Mouse (Mus musculus): ENCODE results near the gene Aox4. TPM values are rescaled to one million over a fixed set of nuclear protein-coding genes. Genes with fewer than 3 reads are reported as not detected.

The Aox4 gene
- total and polyA plus RNA-seq, 3 experiments: 0.05 to 0.27 TPM; not detected in 1

DNA sequence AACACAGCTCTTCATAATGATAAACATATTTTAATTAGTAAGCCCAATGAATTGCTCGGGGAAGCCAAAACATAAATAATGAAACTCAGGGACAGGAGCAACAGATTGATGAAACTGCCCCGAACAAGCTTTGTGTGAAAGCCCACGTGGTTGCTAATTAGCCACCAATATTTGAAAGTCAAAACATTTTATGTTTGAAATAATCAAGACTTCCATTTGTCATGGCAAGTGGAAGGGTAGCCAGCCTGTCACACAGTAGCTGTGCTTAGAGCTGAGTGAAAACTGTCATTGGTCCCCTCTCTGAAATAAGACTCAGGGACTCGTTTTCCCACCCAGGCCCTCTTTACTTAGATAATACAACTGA lies 71.4 kb downstream of the Aox4 start:
- in situ Hi-C loops (cut with MboI; ENCODE audit: low pct_ligation_motif_present, low pct_unique_long_range_greater_than_20kb, low sequenced_read_pairs) (loop anchor here (25.0 kb wide), 1 partner anchor 406 kb away; the partner anchor contains the start of gene Als2cr12), dilution Hi-C loops (cut with MboI; ENCODE audit: extremely low pct_ligation_motif_present, extremely low pct_unique_long_range_greater_than_20kb, low sequenced_read_pairs) (no loop called here)
- no peak for DNase-seq (ENCODE audit: extremely low read depth)
- no peak for TF ChIP-seq EP300 (IDR thresholded peaks at IDR 0.05; ENCODE audit: low read length)
- no peak for TF ChIP-seq UBTF (IDR thresholded peaks at IDR 0.05; ENCODE audit: low read depth, low read length)
- no peak for TF ChIP-seq POLR2AphosphoS2 (IDR thresholded peaks at IDR 0.05; ENCODE audit: low read depth, low read length)
- TF ChIP-seq SIN3A (IDR thresholded peaks at IDR 0.05; ENCODE audit: low read length): no peak
- no peak for TF ChIP-seq USF2 (conservative IDR thresholded peaks at IDR 0.05; ENCODE audit: low read depth, low read length)
- no peak for TF ChIP-seq MXI1 (IDR thresholded peaks at IDR 0.05; ENCODE audit: low read depth, low read length)
- TF ChIP-seq JUN (IDR thresholded peaks at IDR 0.05; ENCODE audit: insufficient read depth, low read depth, low read length): no peak
- no peak for TF ChIP-seq MAX (IDR thresholded peaks at IDR 0.05; ENCODE audit: low read length)
- no peak for TF ChIP-seq CHD2 (IDR thresholded peaks at IDR 0.05; ENCODE audit: low read length)
- no peak for TF ChIP-seq ZNF384 (IDR thresholded peaks at IDR 0.05; ENCODE audit: low read depth, low read length)
- no peak for TF ChIP-seq GABPA (IDR thresholded peaks at IDR 0.05; ENCODE audit: insufficient replicate concordance, low read depth, low read length)
- TF ChIP-seq TBP (conservative IDR thresholded peaks at IDR 0.05; ENCODE audit: low read depth, low read length): no peak
- TF ChIP-seq USF1 (IDR thresholded peaks at IDR 0.05; ENCODE audit: low read depth, low read length): no peak
- no peak for TF ChIP-seq IRF4 (IDR thresholded peaks at IDR 0.05; ENCODE audit: low read depth, low read length)
- no peak for TF ChIP-seq ELF1 (IDR thresholded peaks at IDR 0.05; ENCODE audit: low read depth, low read length)
- TF ChIP-seq MYC (IDR thresholded peaks at IDR 0.05; ENCODE audit: low read depth, low read length): no peak
- H3K4me1 ChIP-seq (ENCODE audit: control insufficient read depth in 1 of 2, insufficient read depth in 2 of 2): peaks cover 3 to 25% of the 10 kb centered on the region in 2 experiments; a peak in 2 of 4 replicates
- H3K9ac ChIP-seq (ENCODE audit: insufficient read depth, low read depth): no peak overlapping the region
- H3K4me3 ChIP-seq (replicated peaks in 1 of 3; ENCODE audit: low read depth in 2 of 3, low read length in 2 of 3, poor library complexity in 1 of 3): no peak overlapping the region
- no peak overlapping the region for H3K4me2 ChIP-seq (ENCODE audit: insufficient read depth, low read depth, poor library complexity, severe bottlenecking)
- no peaks in the 10 kb centered on the region for H3K36me3 ChIP-seq (replicated peaks in 1 of 2; ENCODE audit: control insufficient read depth in 1 of 2, insufficient read depth in 1 of 2, low read length in 1 of 2)
- no peaks in the 10 kb centered on the region for H3K9me3 ChIP-seq (replicated peaks; ENCODE audit: low read length)
- H3K79me2 ChIP-seq (replicated peaks; ENCODE audit: control insufficient read depth, extremely low read depth, insufficient read depth, poor library complexity, severe bottlenecking): no peaks in the 10 kb centered on the region
- H3K27ac ChIP-seq (ENCODE audit: insufficient read depth, low read depth): no peak overlapping the region
- peaks cover 2% of the 10 kb centered on the region for H3K27me3 ChIP-seq (replicated peaks)

DNA sequence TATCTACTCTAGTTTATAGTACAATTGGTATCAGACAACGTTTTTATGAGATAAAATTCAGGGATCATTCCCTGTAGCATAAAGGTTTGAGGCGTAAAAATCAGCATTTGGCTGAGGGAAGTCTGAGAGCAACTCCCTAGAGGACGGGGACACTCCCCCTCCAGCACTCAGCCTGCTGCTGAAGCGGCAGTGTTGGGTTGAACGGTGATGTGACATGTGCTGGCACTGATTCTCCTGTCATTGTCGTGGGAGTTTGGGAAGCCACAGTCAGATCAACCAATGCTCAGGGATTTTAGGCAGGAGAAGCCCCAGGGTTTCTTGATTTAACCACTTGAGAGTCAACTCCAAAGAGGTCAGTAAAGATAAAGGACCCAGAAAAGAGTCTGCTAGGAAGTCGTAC lies 74.3 kb downstream of the Aox4 start:
- in situ Hi-C loops (cut with MboI; ENCODE audit: low pct_ligation_motif_present, low pct_unique_long_range_greater_than_20kb, low sequenced_read_pairs): loop anchor here (25.0 kb wide), 1 partner anchor 403 kb away; the partner anchor contains the start of gene Als2cr12
- no peaks in the 10 kb centered on the region for H3K9me3 ChIP-seq (replicated peaks; ENCODE audit: low read length)
- DNase-seq (ENCODE audit: extremely low read depth): no peak
- TF ChIP-seq CHD1 (IDR thresholded peaks at IDR 0.05; ENCODE audit: low read depth, low read length) (no peak), SMC3 (IDR thresholded peaks at IDR 0.05; ENCODE audit: low read depth, low read length) (no peak)
- dilution Hi-C loops (cut with MboI; ENCODE audit: extremely low pct_ligation_motif_present, extremely low pct_unique_long_range_greater_than_20kb, low sequenced_read_pairs): no loop called here
- H3K4me3 ChIP-seq (replicated peaks in 1 of 3; ENCODE audit: low read depth in 2 of 3, low read length in 2 of 3, poor library complexity in 1 of 3): no peak overlapping the region
- H3K9ac ChIP-seq (ENCODE audit: insufficient read depth, low read depth): no peak overlapping the region
- no peak overlapping the region for H3K27ac ChIP-seq (ENCODE audit: insufficient read depth, low read depth)
- H3K79me2 ChIP-seq (replicated peaks; ENCODE audit: control insufficient read depth, extremely low read depth, insufficient read depth, poor library complexity, severe bottlenecking): no peaks in the 10 kb centered on the region
- peaks cover 3 to 22% of the 10 kb centered on the region in 2 experiments; a peak in 2 of 4 replicates for H3K4me1 ChIP-seq (ENCODE audit: control insufficient read depth in 1 of 2, insufficient read depth in 2 of 2)
- no peaks in the 10 kb centered on the region for H3K36me3 ChIP-seq (replicated peaks in 1 of 2; ENCODE audit: control insufficient read depth in 1 of 2, insufficient read depth in 1 of 2, low read length in 1 of 2)
- H3K4me2 ChIP-seq (ENCODE audit: insufficient read depth, low read depth, poor library complexity, severe bottlenecking): no peak overlapping the region
- H3K27me3 ChIP-seq (replicated peaks): peaks cover 2% of the 10 kb centered on the region

Measured in CH12.LX (cell line).